In the genomic region with DNA sequence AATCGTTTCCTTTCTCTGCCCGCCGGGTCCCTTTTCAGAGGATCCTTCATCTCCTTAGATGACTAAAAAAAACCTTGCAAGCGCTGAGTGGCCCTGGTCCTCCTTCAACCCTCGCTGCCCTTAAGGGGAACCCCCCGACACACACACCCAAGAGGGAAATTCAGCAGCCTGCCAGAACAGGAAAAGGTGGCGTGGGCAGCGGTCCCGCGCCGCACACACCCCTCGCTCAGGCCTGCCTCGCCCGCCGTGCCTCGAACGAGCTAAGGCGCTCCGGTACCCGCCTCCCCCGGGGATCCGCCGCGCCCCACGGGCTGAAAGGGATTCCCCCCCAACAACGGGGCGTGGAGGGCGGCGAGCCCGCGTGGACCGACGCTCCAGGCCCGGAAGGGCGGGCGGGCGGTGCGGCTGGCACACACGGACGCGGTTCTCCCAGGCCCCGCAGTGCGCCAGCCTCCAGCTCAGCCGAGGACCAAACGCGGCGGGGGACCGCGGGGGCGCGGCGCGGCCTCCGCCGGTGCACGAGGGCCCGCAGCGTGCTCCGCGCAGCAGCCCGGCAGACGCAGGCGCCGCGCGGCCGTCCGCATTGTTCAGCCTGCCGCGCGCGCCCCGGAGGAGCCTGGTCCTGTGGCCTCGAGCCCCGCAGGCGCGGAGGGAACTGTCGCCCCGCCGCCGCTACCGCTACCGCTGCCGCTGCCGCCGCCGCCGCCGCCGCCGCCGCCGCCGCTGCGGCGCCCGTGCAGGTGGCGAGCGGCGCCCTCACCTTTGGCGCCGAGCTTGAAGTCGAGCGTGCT, we compare ENCODE assay signal across 8 mouse cellular contexts. TPM values are rescaled to one million over a fixed set of nuclear protein-coding genes. Genes with fewer than 3 reads are reported as not detected.
DNase-seq lines count a peak whose midpoint lies in the region; ATAC-seq and TF ChIP-seq lines count a peak whose summit lies in the region.

No protein-coding gene starts in this region.

- ATAC-seq in intestine, postnatal 0 days: peak; percentile 56
- peak; percentile 48 for ATAC-seq in liver, embryonic 12.5 days
- ATAC-seq in stomach, embryonic 16.5 days (ENCODE audit: insufficient read depth, low FRiP score): peak; percentile 49

- 18% methylated on average over 37 of the region's 104 CpGs for WGBS in intestine, postnatal 0 days
- 7% methylated on average over 50 of the region's 104 CpGs for WGBS in liver, embryonic 12.5 days (ENCODE audit: insufficient replicate concordance)
- 14% methylated on average over 74 of the region's 104 CpGs for WGBS in stomach, embryonic 16.5 days

- peak overlapping the region; percentile 46 for H3K9ac ChIP-seq in intestine, postnatal 0 days (ENCODE audit: low read depth, low read length)
- peak overlapping the region; percentile 77 for H3K9ac ChIP-seq in liver, embryonic 12.5 days
- H3K9ac ChIP-seq in stomach, embryonic 16.5 days (ENCODE audit: low read length): peak overlapping the region; percentile 78

- H3K4me2 ChIP-seq in intestine, postnatal 0 days (replicated peaks; ENCODE audit: low read depth): peak overlapping the region; percentile 78
- peak overlapping the region; percentile 88 for H3K4me2 ChIP-seq in liver, embryonic 12.5 days
- peak overlapping the region; percentile 62 for H3K4me2 ChIP-seq in stomach, embryonic 16.5 days (ENCODE audit: low read depth, low read length)

- peak overlapping the region; percentile 57 for H3K4me3 ChIP-seq in intestine, postnatal 0 days (ENCODE audit: low read depth, low read length)
- peak overlapping the region; percentile 67 for H3K4me3 ChIP-seq in liver, embryonic 12.5 days
- peak overlapping the region; percentile 63 for H3K4me3 ChIP-seq in stomach, embryonic 16.5 days (replicated peaks; ENCODE audit: low read length)

- H3K9me3 ChIP-seq in intestine, postnatal 0 days (ENCODE audit: control insufficient read depth): no peaks in the 10 kb centered on the region
- no peaks in the 10 kb centered on the region for H3K9me3 ChIP-seq in liver, embryonic 12.5 days (replicated peaks)
- H3K9me3 ChIP-seq in stomach, embryonic 16.5 days (replicated peaks; ENCODE audit: control insufficient read depth, low read length): no peaks in the 10 kb centered on the region

- H3K27ac ChIP-seq in intestine, postnatal 0 days (ENCODE audit: low read depth, low read length): peak overlapping the region; percentile 21
- peak overlapping the region; percentile 64 for H3K27ac ChIP-seq in liver, embryonic 12.5 days
- peak overlapping the region; percentile 60 for H3K27ac ChIP-seq in stomach, embryonic 16.5 days (ENCODE audit: low read length)

- no peaks in the 10 kb centered on the region for H3K27me3 ChIP-seq in intestine, postnatal 0 days (replicated peaks; ENCODE audit: control insufficient read depth, insufficient read depth, low read length)
- no peaks in the 10 kb centered on the region; the same call in 1 of the 2 replicates for H3K27me3 ChIP-seq in liver, embryonic 12.5 days (replicated peaks)
- H3K27me3 ChIP-seq in stomach, embryonic 16.5 days (ENCODE audit: control insufficient read depth, insufficient read depth, low read length): no peaks in the 10 kb centered on the region

- peak; percentile 12 to 39 for DNase-seq in left cerebral cortex, adult 18-20 months (ENCODE audit: low spot score in 2 of 2)
- no peak for DNase-seq in left cerebral cortex, adult 11 months (ENCODE audit: low spot score)
- DNase-seq in cerebellum, postnatal 14 days: peak; percentile 53 to 56
- peak; percentile 27 for DNase-seq in gastrocnemius, postnatal 14 days
- peak; percentile 59 for DNase-seq in naive thymus-derived CD4-positive, alpha-beta T cell, adult 2 months (ENCODE audit: low read depth)

- TF ChIP-seq CTCF in intestine, postnatal 0 days (IDR thresholded peaks at IDR 0.05; ENCODE audit: low read depth): no peak

- H3K4me1 ChIP-seq in intestine, postnatal 0 days (replicated peaks; ENCODE audit: control insufficient read depth, insufficient read depth, low read length): 0 out of 2 replicates have a peak, but pooled peaks cover 3% of the 10 kb centered on the region
- H3K4me1 ChIP-seq in liver, embryonic 12.5 days: peaks cover 6% of the 10 kb centered on the region; the same call in 1 of the 2 replicates
- no peaks in the 10 kb centered on the region for H3K4me1 ChIP-seq in stomach, embryonic 16.5 days (ENCODE audit: control insufficient read depth, insufficient read depth, low read length)

- intact Hi-C loops in gastrocnemius, postnatal 14 days (cut with DNase I; ENCODE audit: low total_unique reads): no loop called here

- no peaks in the 10 kb centered on the region for H3K36me3 ChIP-seq in intestine, postnatal 0 days (ENCODE audit: control insufficient read depth, insufficient read depth)
- H3K36me3 ChIP-seq in liver, embryonic 12.5 days: no peaks in the 10 kb centered on the region
- no peaks in the 10 kb centered on the region for H3K36me3 ChIP-seq in stomach, embryonic 16.5 days (ENCODE audit: control insufficient read depth, insufficient read depth, low read length)

RNA-seq across cellular contexts. Expression of gene Sms, which starts 0.7 kb away (rescaled TPM):
- 10 to 100 TPM; 71.8 to 75.7 TPM for total RNA-seq in left cerebral cortex, adult 18-20 months (2021)
- total RNA-seq in gastrocnemius, postnatal 14 days (2021): 10 to 100 TPM; 32.8 to 40.5 TPM
- polyA plus RNA-seq in intestine, postnatal 0 days (2015; fragmentation: Nextera tagmentation; extraction: Ambion mirVana): 27.6 and 28.8 TPM in 2 replicates
- 31.2 and 33.3 TPM in 2 replicates for polyA plus RNA-seq in liver, embryonic 12.5 days (2016; fragmentation: Nextera tagmentation; extraction: Ambion mirVana)
- polyA plus RNA-seq in stomach, embryonic 16.5 days (2015; fragmentation: Nextera tagmentation; extraction: Ambion mirVana): 34.0 and 34.9 TPM in 2 replicates
